Mouse (Mus musculus) kidney, embryonic 16.5 days (tissue): ENCODE data around the gene Pygm. TPM values are rescaled to one million over a fixed set of nuclear protein-coding genes. Genes with fewer than 3 reads are reported as not detected.

Source experiments
- ATAC-seq: fragments of 200-750 bp; cut with Nextera tagmentation; 2 replicates; pipeline ENCODE4 v1.8.0; 2017; ENCODE audit warnings: moderate TSS enrichment; ENCODE audit not compliant: low FRiP score, low TSS enrichment
- H3K27ac ChIP-seq: fragments of 300-500 bp; sonication (generic); 2 replicates; pipeline ENCODE4 v1.5.1; 2014; ENCODE audit warnings: low read length
- H3K27me3 ChIP-seq: fragments of 300-500 bp; sonication (generic); 2 replicates; pipeline ENCODE4 v1.6.1; 2014; ENCODE audit warnings: low read length, control low read depth, mixed read lengths; ENCODE audit not compliant: insufficient read depth
- H3K36me3 ChIP-seq: fragments of 300-500 bp; sonication (generic); 2 replicates; pipeline ENCODE4 v1.6.1; 2014; ENCODE audit warnings: low read length, control low read depth, mixed read lengths; ENCODE audit not compliant: insufficient read depth
- H3K4me1 ChIP-seq: fragments of 300-500 bp; sonication (generic); 2 replicates; pipeline ENCODE4 v1.6.1; 2014; ENCODE audit warnings: low read length, control low read depth, mixed read lengths; ENCODE audit not compliant: insufficient read depth
- H3K4me2 ChIP-seq: fragments of 300-500 bp; sonication (generic); replicated peaks from 2 replicates; pipeline ENCODE4 v1.6.1; 2014; ENCODE audit warnings: low read depth, low read length
- H3K4me3 ChIP-seq: fragments of 300-500 bp; sonication (generic); 2 replicates; pipeline ENCODE4 v1.5.1; 2014; ENCODE audit warnings: mild to moderate bottlenecking, low read length
- H3K9ac ChIP-seq: fragments of 300-500 bp; sonication (generic); replicated peaks from 2 replicates; pipeline ENCODE4 v1.6.1; 2014; ENCODE audit warnings: low read length
- H3K9me3 ChIP-seq: fragments of 300-500 bp; sonication (generic); 2 replicates; pipeline ENCODE4 v1.6.1; 2016; ENCODE audit warnings: low read length, control low read depth
- WGBS: fragments of 180-500 bp; shearing (Covaris S2); extraction: QIAGEN DNeasy Blood & Tissue Kit; methylation state at CpG from one replicate; pipeline ENCODE4 v1.1.7; 2014; 5-methylcytosine and 5-hydroxymethylcytosine counted together
- polyA plus RNA-seq: library from polyadenylated mRNA; unstranded; fragments of >200 nt; fragmentation: Nextera tagmentation; extraction: Ambion mirVana; gene quantifications from 2 replicates; pipeline ENCODE4 v1.2.1, GENCODE M21; 2015

The Pygm gene
- polyA plus RNA-seq, 1 experiment from 2014 or later: 38.3 TPM

- H3K4me2 ChIP-seq: no peak overlapping the region
- peak; percentile 41; the same call in 1 of the 2 replicates for ATAC-seq
- no peaks in the 10 kb centered on the region for H3K9me3 ChIP-seq
- H3K9ac ChIP-seq: no peak overlapping the region
- peak overlapping the region; percentile 72 for H3K27ac ChIP-seq
- peaks cover 3% of the 10 kb centered on the region for H3K36me3 ChIP-seq
- H3K4me3 ChIP-seq: no peak overlapping the region
- peaks cover 45% of the 10 kb centered on the region for H3K4me1 ChIP-seq
- 31% methylated on average over 5 of the region's 5 CpGs for WGBS
- no peaks in the 10 kb centered on the region for H3K27me3 ChIP-seq
These were observed 729 bp upstream of the Pygm start for GRCm38 (mm10) chr19:6383470-6383869.

- no peaks in the 10 kb centered on the region for H3K36me3 ChIP-seq
- peaks cover 57% of the 10 kb centered on the region for H3K4me1 ChIP-seq
- H3K27me3 ChIP-seq: no peaks in the 10 kb centered on the region
- peak overlapping the region; percentile 72 for H3K27ac ChIP-seq
- H3K9ac ChIP-seq: peak overlapping the region; percentile 9
- 42% methylated on average over 11 of the region's 11 CpGs for WGBS
- ATAC-seq: no peak; the same call in 1 of the 2 replicates
- peak overlapping the region; percentile 45 for H3K4me2 ChIP-seq
- no peaks in the 10 kb centered on the region for H3K9me3 ChIP-seq
- H3K4me3 ChIP-seq: peak overlapping the region; percentile 20
These were observed 755 bp downstream of the Pygm start for GRCm38 (mm10) chr19:6384954-6385353.

- Histone ChIP-seq H3K9ac (peak overlapping the region; percentile 9; the same call in 1 of the 2 replicates), H3K4me1 (peaks cover 59% of the 10 kb centered on the region), H3K27ac (0 out of 2 replicates have a peak overlapping the region, but pooled peaks have one; percentile 72), H3K36me3 (no peaks in the 10 kb centered on the region), H3K4me3 (peak overlapping the region; percentile 20), H3K9me3 (no peaks in the 10 kb centered on the region), H3K4me2 (peak overlapping the region; percentile 45), H3K27me3 (no peaks in the 10 kb centered on the region)
- 67% methylated on average over 5 of the region's 5 CpGs for WGBS
- no peak for ATAC-seq
These were observed 1.2 kb downstream of the Pygm start for GRCm38 (mm10) chr19:6385419-6385818.

GRCm38 (mm10) chr19:6385821-6386220, 1.6 kb downstream of the Pygm start:
- Histone ChIP-seq H3K4me1 (peaks cover 59% of the 10 kb centered on the region), H3K9ac (no peak overlapping the region), H3K27ac (no peak overlapping the region), H3K27me3 (no peaks in the 10 kb centered on the region), H3K4me3 (0 out of 2 replicates have a peak overlapping the region, but pooled peaks have one; percentile 20), H3K9me3 (no peaks in the 10 kb centered on the region), H3K4me2 (peak overlapping the region; percentile 45), H3K36me3 (no peaks in the 10 kb centered on the region)
- no peak for ATAC-seq
- WGBS: 82% methylated on average over 7 of the region's 7 CpGs

- no peak overlapping the region for H3K27ac ChIP-seq
- 51% methylated on average over 9 of the region's 9 CpGs for WGBS
- H3K9me3 ChIP-seq: no peaks in the 10 kb centered on the region
- no peaks in the 10 kb centered on the region for H3K36me3 ChIP-seq
- H3K4me3 ChIP-seq: no peak overlapping the region
- H3K27me3 ChIP-seq: no peaks in the 10 kb centered on the region
- no peak for ATAC-seq
- H3K4me1 ChIP-seq: peaks cover 59% of the 10 kb centered on the region
- no peak overlapping the region for H3K9ac ChIP-seq
- no peak overlapping the region; the same call in 1 of the 2 replicates for H3K4me2 ChIP-seq
These were observed 2.0 kb downstream of the Pygm start for GRCm38 (mm10) chr19:6386234-6386633.

GRCm38 (mm10) chr19:6388006-6388405, 3.8 kb downstream of the Pygm start:
- Histone ChIP-seq H3K4me1 (peaks cover 54% of the 10 kb centered on the region), H3K27me3 (no peaks in the 10 kb centered on the region), H3K36me3 (no peaks in the 10 kb centered on the region), H3K9ac (no peak overlapping the region), H3K9me3 (no peaks in the 10 kb centered on the region), H3K4me2 (no peak overlapping the region), H3K27ac (no peak overlapping the region), H3K4me3 (no peak overlapping the region)
- ATAC-seq: no peak
- 84% methylated on average over 13 of the region's 13 CpGs for WGBS

GRCm38 (mm10) chr19:6389803-6390202, 5.6 kb downstream of the Pygm start:
- WGBS: 9% methylated on average over 16 of the region's 16 CpGs
- no peak overlapping the region for H3K27ac ChIP-seq
- H3K4me2 ChIP-seq: peak overlapping the region; percentile 62
- H3K9ac ChIP-seq: peak overlapping the region; percentile 58
- H3K9me3 ChIP-seq: no peaks in the 10 kb centered on the region
- H3K27me3 ChIP-seq: no peaks in the 10 kb centered on the region
- ATAC-seq: peak; percentile 39; the same call in 1 of the 2 replicates
- no peaks in the 10 kb centered on the region for H3K36me3 ChIP-seq
- H3K4me3 ChIP-seq: peak overlapping the region; percentile 40
- H3K4me1 ChIP-seq: peaks cover 36% of the 10 kb centered on the region

GRCm38 (mm10) chr19:6390251-6390650, 6.1 kb downstream of the Pygm start:
- Histone ChIP-seq H3K9me3 (no peaks in the 10 kb centered on the region), H3K4me1 (peaks cover 32% of the 10 kb centered on the region), H3K27me3 (no peaks in the 10 kb centered on the region), H3K36me3 (no peaks in the 10 kb centered on the region), H3K4me2 (peak overlapping the region; percentile 62; the same call in 1 of the 2 replicates), H3K4me3 (peak overlapping the region; percentile 40; the same call in 1 of the 2 replicates), H3K9ac (no peak overlapping the region), H3K27ac (no peak overlapping the region)
- ATAC-seq: no peak
- 43% methylated on average over 6 of the region's 6 CpGs for WGBS

- Histone ChIP-seq H3K4me3 (no peak overlapping the region), H3K27me3 (no peaks in the 10 kb centered on the region), H3K27ac (no peak overlapping the region), H3K4me2 (no peak overlapping the region), H3K36me3 (no peaks in the 10 kb centered on the region), H3K9ac (no peak overlapping the region), H3K4me1 (peaks cover 19% of the 10 kb centered on the region), H3K9me3 (no peaks in the 10 kb centered on the region)
- WGBS: 91% methylated on average over 14 of the region's 14 CpGs
- no peak for ATAC-seq
These were observed 8.7 kb downstream of the Pygm start for GRCm38 (mm10) chr19:6392743-6393393.

- Histone ChIP-seq H3K4me3 (no peak overlapping the region), H3K4me1 (peaks cover 26% of the 10 kb centered on the region), H3K27ac (no peak overlapping the region), H3K9ac (no peak overlapping the region), H3K27me3 (no peaks in the 10 kb centered on the region), H3K9me3 (no peaks in the 10 kb centered on the region), H3K4me2 (no peak overlapping the region), H3K36me3 (no peaks in the 10 kb centered on the region)
- 86% methylated on average over 16 of the region's 16 CpGs for WGBS
- ATAC-seq: no peak
These were observed 9.4 kb downstream of the Pygm start for GRCm38 (mm10) chr19:6393637-6394036.
